Mouse (Mus musculus) 416B (cell line): ENCODE results near the gene Ntsr2.

ENCODE experiments used
- DNase-seq: peaks from one replicate; pipeline ENCODE4 v3.0.0; 2011; ENCODE audit warnings: low read depth

Ntsr2 gene

GRCm38 (mm10) chr12:16653332-16654093 is at the start of gene Ntsr2:
TSS of gene Ntsr2 (plus strand) at chr12:16653382.
- no peak for DNase-seq

- no peak for DNase-seq
These were observed 47.6 kb upstream of the Ntsr2 start for GRCm38 (mm10) chr12:16605624-16606023.

GRCm38 (mm10) chr12:16610936-16611335 is 42.2 kb upstream of the Ntsr2 start, which contains the start of gene Lpin1:
TSS of gene Lpin1 (minus strand) at chr12:16610966.
- no peak for DNase-seq

- no peak for DNase-seq
These were observed 38.6 kb upstream of the Ntsr2 start for GRCm38 (mm10) chr12:16614556-16614955.

- no peak for DNase-seq
These were observed 37.4 kb upstream of the Ntsr2 start for GRCm38 (mm10) chr12:16615738-16616137.

- DNase-seq, result no peak
These were observed 34.5 kb upstream of the Ntsr2 start for GRCm38 (mm10) chr12:16618512-16619274.

GRCm38 (mm10) chr12:16619453-16619852 is 33.7 kb upstream of the Ntsr2 start:
- no peak for DNase-seq

- DNase-seq, result peak; percentile 53
These were observed 33.0 kb upstream of the Ntsr2 start for GRCm38 (mm10) chr12:16620230-16620629.

GRCm38 (mm10) chr12:16630152-16630865 is 22.9 kb upstream of the Ntsr2 start:
- DNase-seq, result no peak

GRCm38 (mm10) chr12:16630866-16631185 is 22.4 kb upstream of the Ntsr2 start:
- DNase-seq, result no peak

- peak; percentile 57 for DNase-seq
These were observed 21.8 kb upstream of the Ntsr2 start for GRCm38 (mm10) chr12:16631423-16631822.

GRCm38 (mm10) chr12:16633235-16633634 is 19.9 kb upstream of the Ntsr2 start:
- DNase-seq, result no peak

- peak; percentile 54 for DNase-seq
These were observed 18.9 kb upstream of the Ntsr2 start for GRCm38 (mm10) chr12:16634075-16634813.

- no peak for DNase-seq
These were observed 17.4 kb upstream of the Ntsr2 start for GRCm38 (mm10) chr12:16635816-16636215.

- DNase-seq, result peak; percentile 53
These were observed 14.0 kb upstream of the Ntsr2 start for GRCm38 (mm10) chr12:16639078-16639771.

GRCm38 (mm10) chr12:16640075-16640474 is 13.1 kb upstream of the Ntsr2 start:
- no peak for DNase-seq

GRCm38 (mm10) chr12:16642000-16642399 is 11.2 kb upstream of the Ntsr2 start:
- peak; percentile 14 for DNase-seq

GRCm38 (mm10) chr12:16643508-16644345 is 9.5 kb upstream of the Ntsr2 start:
- DNase-seq, result no peak

- DNase-seq, result no peak
These were observed 8.5 kb upstream of the Ntsr2 start for GRCm38 (mm10) chr12:16644698-16645097.

- DNase-seq, result no peak
These were observed 6.3 kb upstream of the Ntsr2 start for GRCm38 (mm10) chr12:16646780-16647409.
